ENCODE assay signal across 12 mouse cellular contexts in the genomic region with DNA sequence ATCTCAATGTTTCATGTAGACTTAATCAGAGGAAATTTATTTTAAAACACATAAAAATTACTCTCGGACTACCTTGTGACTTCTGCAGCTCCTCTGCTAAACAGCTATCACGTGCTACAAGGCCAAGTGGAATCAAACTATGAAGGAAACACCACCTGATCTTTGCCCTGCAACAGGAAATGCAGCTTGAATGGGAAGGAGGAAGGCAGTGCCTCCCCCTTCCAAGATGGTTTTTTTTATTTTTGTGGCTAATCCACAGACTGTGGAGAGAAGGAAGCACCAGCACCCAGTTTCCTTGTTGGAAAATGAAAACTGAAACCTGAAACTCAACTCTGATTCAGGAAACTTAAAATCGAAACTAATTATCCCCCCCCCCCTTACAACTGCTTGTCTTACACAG. TPM values are rescaled to one million over a fixed set of nuclear protein-coding genes. Genes with fewer than 3 reads are reported as not detected.
DNase-seq lines count a peak whose midpoint lies in the region; ATAC-seq and TF ChIP-seq lines count a peak whose summit lies in the region.
"Had no signal": no experiment of that assay in that cellular context is flagged by ENCODE, and none has a peak within 500 bp of the region (broad histone marks: within the 10 kb centered on the region; RNA-seq: fewer than 3 reads in every experiment).

No protein-coding gene starts in this region.

- no peak for TF ChIP-seq RAD21 in CH12.LX (IDR thresholded peaks at IDR 0.05; ENCODE audit: low read depth, low read length)

- no peak for TF ChIP-seq POLR2A in CH12.LX (IDR thresholded peaks at IDR 0.05; ENCODE audit: low read depth, low read length)

- H3K27ac ChIP-seq in heart, embryonic 15.5 days: peak overlapping the region; percentile 37
- no peak overlapping the region for H3K27ac ChIP-seq in CH12.LX (ENCODE audit: insufficient read depth, low read depth)
- no peak overlapping the region for H3K27ac ChIP-seq in embryonic facial prominence, embryonic 14.5 days (replicated peaks; ENCODE audit: low read depth, low read length)
- no peak overlapping the region for H3K27ac ChIP-seq in stomach, postnatal 0 days (replicated peaks)

- no peaks in the 10 kb centered on the region for H3K9me3 ChIP-seq in heart, embryonic 15.5 days (replicated peaks)
- H3K9me3 ChIP-seq in CH12.LX (replicated peaks; ENCODE audit: low read length): no peaks in the 10 kb centered on the region
- no peaks in the 10 kb centered on the region for H3K9me3 ChIP-seq in embryonic facial prominence, embryonic 14.5 days (ENCODE audit: control insufficient read depth, low read length)
- H3K9me3 ChIP-seq in stomach, postnatal 0 days (ENCODE audit: control insufficient read depth, low read length): no peaks in the 10 kb centered on the region
- H3K9me3 ChIP-seq: liver, embryonic 15.5 days had no signal

- intact Hi-C loops in heart, postnatal 14 days (cut with DNase I): no loop called here

- H3K4me3 ChIP-seq in heart, embryonic 15.5 days: no peak overlapping the region
- no peak overlapping the region for H3K4me3 ChIP-seq in CH12.LX (replicated peaks in 1 of 3; ENCODE audit: low read depth in 2 of 3, low read length in 2 of 3, poor library complexity in 1 of 3)
- no peak overlapping the region for H3K4me3 ChIP-seq in embryonic facial prominence, embryonic 14.5 days (ENCODE audit: low read depth, low read length)
- no peak overlapping the region for H3K4me3 ChIP-seq in stomach, postnatal 0 days (ENCODE audit: low read depth, low read length)
- H3K4me3 ChIP-seq: liver, embryonic 15.5 days had no signal

- H3K4me2 ChIP-seq in heart, embryonic 15.5 days: no peak overlapping the region
- H3K4me2 ChIP-seq in CH12.LX (ENCODE audit: insufficient read depth, low read depth, poor library complexity, severe bottlenecking): no peak overlapping the region
- no peak overlapping the region for H3K4me2 ChIP-seq in embryonic facial prominence, embryonic 14.5 days (ENCODE audit: low read depth, low read length)
- no peak overlapping the region for H3K4me2 ChIP-seq in stomach, postnatal 0 days (replicated peaks; ENCODE audit: low read depth)
- H3K4me2 ChIP-seq: liver, embryonic 15.5 days had no signal

- no peak for TF ChIP-seq CTCF in CH12.LX (conservative IDR thresholded peaks at IDR 0.05 in 1 of 2, IDR thresholded peaks at IDR 0.05 in 1 of 2; ENCODE audit: low read depth in 2 of 2, low read length in 2 of 2)
- TF ChIP-seq CTCF in stomach, postnatal 0 days (IDR thresholded peaks at IDR 0.05; ENCODE audit: low read depth): no peak

- no peak for ATAC-seq in heart, embryonic 15.5 days (replicated peaks; ENCODE audit: insufficient number of reproducible peaks, insufficient read depth, low FRiP score, low read depth)
- no peak for ATAC-seq in embryonic facial prominence, embryonic 14.5 days (ENCODE audit: low read depth)
- no peak for ATAC-seq in stomach, postnatal 0 days (ENCODE audit: low FRiP score, low TSS enrichment)
- ATAC-seq: CD4-positive, CD25-positive, alpha-beta regulatory T cell, adult 4 months; forebrain, embryonic 16.5 days; inflammation-experienced regulatory T-cells, adult 6 months had no signal

- in situ Hi-C loops in CH12.LX (cut with MboI; ENCODE audit: low pct_ligation_motif_present, low pct_unique_long_range_greater_than_20kb, low sequenced_read_pairs): no loop called here

- WGBS in heart, embryonic 15.5 days: 60% methylated on average over 3 of the region's 3 CpGs
- 45% methylated on average over 3 of the region's 3 CpGs for WGBS in embryonic facial prominence, embryonic 14.5 days
- 60% methylated on average over 3 of the region's 3 CpGs for WGBS in stomach, postnatal 0 days

- peaks cover 38% of the 10 kb centered on the region for H3K4me1 ChIP-seq in heart, embryonic 15.5 days (replicated peaks)
- H3K4me1 ChIP-seq in CH12.LX (ENCODE audit: control insufficient read depth in 1 of 2, insufficient read depth in 2 of 2): peaks cover 2 to 48% of the 10 kb centered on the region in 2 experiments; a peak in 2 of 4 replicates
- peaks cover 16% of the 10 kb centered on the region for H3K4me1 ChIP-seq in embryonic facial prominence, embryonic 14.5 days (ENCODE audit: control insufficient read depth, insufficient read depth, low read length)
- 0 out of 2 replicates have a peak, but pooled peaks cover 6% of the 10 kb centered on the region for H3K4me1 ChIP-seq in stomach, postnatal 0 days (replicated peaks; ENCODE audit: control insufficient read depth, insufficient read depth)

- no peak for TF ChIP-seq EP300 in CH12.LX (IDR thresholded peaks at IDR 0.05; ENCODE audit: low read length)
- TF ChIP-seq EP300 in stomach, postnatal 0 days (optimal IDR thresholded peaks at IDR 0.05): no peak

- peaks cover 44% of the 10 kb centered on the region for H3K36me3 ChIP-seq in heart, embryonic 15.5 days
- H3K36me3 ChIP-seq in CH12.LX (replicated peaks in 1 of 2; ENCODE audit: control insufficient read depth in 1 of 2, insufficient read depth in 1 of 2, low read length in 1 of 2): peaks cover 31 to 51% of the 10 kb centered on the region in 2 experiments
- H3K36me3 ChIP-seq in embryonic facial prominence, embryonic 14.5 days (ENCODE audit: control insufficient read depth, insufficient read depth, low read length): peaks cover 55% of the 10 kb centered on the region
- H3K36me3 ChIP-seq in stomach, postnatal 0 days (ENCODE audit: control insufficient read depth, insufficient read depth, low read length): peaks cover 23% of the 10 kb centered on the region

- H3K27me3 ChIP-seq in heart, embryonic 15.5 days: no peaks in the 10 kb centered on the region
- H3K27me3 ChIP-seq in CH12.LX (replicated peaks): no peaks in the 10 kb centered on the region
- no peaks in the 10 kb centered on the region for H3K27me3 ChIP-seq in embryonic facial prominence, embryonic 14.5 days (replicated peaks; ENCODE audit: control insufficient read depth, insufficient read depth, low read length)
- no peaks in the 10 kb centered on the region for H3K27me3 ChIP-seq in stomach, postnatal 0 days (ENCODE audit: control insufficient read depth, insufficient read depth, low read length)
- H3K27me3 ChIP-seq: liver, embryonic 15.5 days had no signal

- dilution Hi-C loops in CH12.LX (cut with MboI; ENCODE audit: extremely low pct_ligation_motif_present, extremely low pct_unique_long_range_greater_than_20kb, low sequenced_read_pairs): no loop called here

- no peak for DNase-seq in heart, postnatal 14 days
- DNase-seq in CH12.LX (ENCODE audit: extremely low read depth): no peak
- DNase-seq in embryonic facial prominence, embryonic 14.5 days (ENCODE audit: low spot score): no peak
- DNase-seq in kidney, postnatal 25 days: peak; percentile 62 to 78
- DNase-seq in stomach, postnatal 0 days (ENCODE audit: low spot score): no peak
- no peak for DNase-seq in adrenal gland, postnatal 4 days (ENCODE audit: low spot score in 2 of 2)
- DNase-seq in cerebellum, postnatal 36 days: no peak

- H3K79me2 ChIP-seq in CH12.LX (replicated peaks; ENCODE audit: control insufficient read depth, extremely low read depth, insufficient read depth, poor library complexity, severe bottlenecking): peaks cover 10% of the 10 kb centered on the region

- no peak overlapping the region for H3K9ac ChIP-seq in heart, embryonic 15.5 days
- H3K9ac ChIP-seq in CH12.LX (ENCODE audit: insufficient read depth, low read depth): no peak overlapping the region
- H3K9ac ChIP-seq in embryonic facial prominence, embryonic 14.5 days (ENCODE audit: low read depth, low read length): peak overlapping the region; percentile 0; the same call in 1 of the 2 replicates
- H3K9ac ChIP-seq in stomach, postnatal 0 days (ENCODE audit: low read length): no peak overlapping the region
- H3K9ac ChIP-seq: liver, embryonic 15.5 days had no signal

TF ChIP-seq in CH12.LX, 34 proteins besides CTCF, POLR2A, EP300 and RAD21:
- TF ChIP-seq JUND (conservative IDR thresholded peaks at IDR 0.05; ENCODE audit: low read depth, low read length) (no peak), IRF4 (IDR thresholded peaks at IDR 0.05; ENCODE audit: low read depth, low read length) (0 out of 2 replicates have a peak, but pooled peaks have one; percentile 9)

RNA-seq across cellular contexts. Expression of gene Znfx1, which starts 4.6 kb away (rescaled TPM):
- 6.2 and 8.3 TPM in 2 replicates for polyA plus RNA-seq in heart, embryonic 15.5 days (2015; fragmentation: Nextera tagmentation; extraction: Ambion mirVana)
- 10 to 100 TPM; 32.1 to 36.1 TPM for total RNA-seq in heart, postnatal 14 days (2021)
- total RNA-seq in CH12.LX (2012; rRNA removed) (8.1 and 9.0 TPM in 2 replicates), CH12.LX (2014; rRNA removed) (4.1 and 5.1 TPM in 2 replicates)
- 7.7 and 9.0 TPM in 2 replicates for polyA plus RNA-seq in CH12.LX (2012; ENCODE audit: insufficient read length, low read depth)
- 9.5 and 10.2 TPM in 2 replicates for polyA plus RNA-seq in embryonic facial prominence, embryonic 14.5 days (2014; fragmentation: Nextera tagmentation; extraction: Ambion mirVana)
- 4.2 and 4.3 TPM in 2 replicates for polyA plus RNA-seq in stomach, postnatal 0 days (2015; fragmentation: Nextera tagmentation; extraction: Ambion mirVana)
- total RNA-seq in adrenal gland, postnatal 4 days (2021): 10 to 100 TPM; 34.1 to 38.3 TPM

RNA-seq across cellular contexts. Expression of gene Ddx27, which starts 43.2 kb away (rescaled TPM):
- polyA plus RNA-seq in heart, embryonic 15.5 days (2015; fragmentation: Nextera tagmentation; extraction: Ambion mirVana): 24.2 and 31.0 TPM in 2 replicates
- total RNA-seq in heart, postnatal 14 days (2021): 10 to 100 TPM; 12.3 to 13.7 TPM
- total RNA-seq in CH12.LX (2012; rRNA removed) (157 and 186 TPM in 2 replicates), CH12.LX (2014; rRNA removed) (137 and 139 TPM in 2 replicates)
- polyA plus RNA-seq in CH12.LX (2012; ENCODE audit: insufficient read length, low read depth): 224 and 228 TPM in 2 replicates
- 31.2 and 34.8 TPM in 2 replicates for polyA plus RNA-seq in embryonic facial prominence, embryonic 14.5 days (2014; fragmentation: Nextera tagmentation; extraction: Ambion mirVana)
- polyA plus RNA-seq in stomach, postnatal 0 days (2015; fragmentation: Nextera tagmentation; extraction: Ambion mirVana): 21.8 and 22.0 TPM in 2 replicates
- total RNA-seq in adrenal gland, postnatal 4 days (2021): 10 to 100 TPM; 44.3 to 50.5 TPM

Comparison
In these comparisons a context has a peak if more than half of its experiments do, and no peak if none do; other contexts are left out.
1. DNase-seq: peak in kidney, postnatal 25 days (2 of 2); none in heart, postnatal 14 days (0 of 2), CH12.LX (single experiment), embryonic facial prominence, embryonic 14.5 days (single experiment), stomach, postnatal 0 days (single experiment), adrenal gland, postnatal 4 days (0 of 2) and cerebellum, postnatal 36 days (0 of 2).